Mouse (Mus musculus): ENCODE results near the gene Clrn3. TPM values are rescaled to one million over a fixed set of nuclear protein-coding genes. Genes with fewer than 3 reads are reported as not detected.
"Not testable (repeated sequence)": the region's sequence is repeated elsewhere in the genome, so short reads cannot be mapped to it uniquely, and the experiment has no call there.

Clrn3 gene
- polyA plus RNA-seq (2014; fragmentation: Nextera tagmentation; extraction: Ambion mirVana), result 2.8 and 4.4 TPM in 2 replicates

GRCm38 (mm10) chr7:135528515-135528914 lies at the start of gene Clrn3:
Clrn3 (minus strand) TSS chr7:135528654.
- H3K9me3 ChIP-seq (ENCODE audit: control insufficient read depth, low read length), result no peaks in the 10 kb centered on the region
- peaks cover 7% of the 10 kb centered on the region; the same call in 1 of the 2 replicates for H3K4me1 ChIP-seq (ENCODE audit: control insufficient read depth, insufficient read depth, low read length)
- H3K36me3 ChIP-seq (ENCODE audit: control insufficient read depth, insufficient read depth, low read length), result no peaks in the 10 kb centered on the region
- H3K9ac ChIP-seq (ENCODE audit: low read depth, low read length), result no peak within 1 kb of the TSS
- H3K27me3 ChIP-seq (ENCODE audit: control insufficient read depth, insufficient read depth, low read length), result no peaks in the 10 kb centered on the region
- no peak within 1 kb of the TSS for H3K27ac ChIP-seq (ENCODE audit: low read depth, low read length)
- ATAC-seq (ENCODE audit: low FRiP score, low TSS enrichment), result no peak
- no peak within 1 kb of the TSS for H3K4me3 ChIP-seq (ENCODE audit: low read length)
- 50% methylated on average over 7 of the region's 7 CpGs for WGBS
- no peak within 1 kb of the TSS for H3K4me2 ChIP-seq (replicated peaks; ENCODE audit: low read depth, low read length)

- no peaks in the 10 kb centered on the region for H3K27me3 ChIP-seq (ENCODE audit: control insufficient read depth, insufficient read depth, low read length)
- no peak for ATAC-seq (ENCODE audit: low FRiP score, low TSS enrichment)
- no peak overlapping the region for H3K27ac ChIP-seq (ENCODE audit: low read depth, low read length)
- no peak overlapping the region for H3K4me3 ChIP-seq (ENCODE audit: low read length)
- H3K9me3 ChIP-seq (ENCODE audit: control insufficient read depth, low read length), result no peaks in the 10 kb centered on the region
- no peak overlapping the region for H3K9ac ChIP-seq (ENCODE audit: low read depth, low read length)
- H3K4me1 ChIP-seq (ENCODE audit: control insufficient read depth, insufficient read depth, low read length), result no peaks in the 10 kb centered on the region
- no peaks in the 10 kb centered on the region for H3K36me3 ChIP-seq (ENCODE audit: control insufficient read depth, insufficient read depth, low read length)
- no peak overlapping the region for H3K4me2 ChIP-seq (replicated peaks; ENCODE audit: low read depth, low read length)
- 96% methylated on average over 3 of the region's 3 CpGs for WGBS
These were observed 47.9 kb upstream of the Clrn3 start for GRCm38 (mm10) chr7:135576329-135576728.

- not testable (repeated sequence) for H3K4me1 ChIP-seq (ENCODE audit: control insufficient read depth, insufficient read depth, low read length); H3K4me2 ChIP-seq (replicated peaks; ENCODE audit: low read depth, low read length); H3K36me3 ChIP-seq (ENCODE audit: control insufficient read depth, insufficient read depth, low read length); H3K9ac ChIP-seq (ENCODE audit: low read depth, low read length); H3K27ac ChIP-seq (ENCODE audit: low read depth, low read length); H3K4me3 ChIP-seq (ENCODE audit: low read length); ATAC-seq (ENCODE audit: low FRiP score, low TSS enrichment); H3K9me3 ChIP-seq (ENCODE audit: control insufficient read depth, low read length); H3K27me3 ChIP-seq (ENCODE audit: control insufficient read depth, insufficient read depth, low read length)
- 79% methylated on average over 7 of the region's 7 CpGs for WGBS
These were observed 47.0 kb upstream of the Clrn3 start for GRCm38 (mm10) chr7:135575319-135576069.

- Histone ChIP-seq H3K4me2 (replicated peaks; ENCODE audit: low read depth, low read length) (no peak overlapping the region), H3K27me3 (ENCODE audit: control insufficient read depth, insufficient read depth, low read length) (no peaks in the 10 kb centered on the region), H3K9ac (ENCODE audit: low read depth, low read length) (no peak overlapping the region), H3K27ac (ENCODE audit: low read depth, low read length) (no peak overlapping the region), H3K9me3 (ENCODE audit: control insufficient read depth, low read length) (no peaks in the 10 kb centered on the region), H3K4me3 (ENCODE audit: low read length) (no peak overlapping the region), H3K36me3 (ENCODE audit: control insufficient read depth, insufficient read depth, low read length) (no peaks in the 10 kb centered on the region), H3K4me1 (ENCODE audit: control insufficient read depth, insufficient read depth, low read length) (no peaks in the 10 kb centered on the region)
- WGBS, result 63% methylated on average over 10 of the region's 10 CpGs
- no peak for ATAC-seq (ENCODE audit: low FRiP score, low TSS enrichment)
These were observed 43.6 kb upstream of the Clrn3 start for GRCm38 (mm10) chr7:135571951-135572559.

GRCm38 (mm10) chr7:135571392-135571791 lies 42.9 kb upstream of the Clrn3 start:
- no peaks in the 10 kb centered on the region for H3K27me3 ChIP-seq (ENCODE audit: control insufficient read depth, insufficient read depth, low read length)
- H3K9ac ChIP-seq (ENCODE audit: low read depth, low read length), result no peak overlapping the region
- no peak overlapping the region for H3K4me3 ChIP-seq (ENCODE audit: low read length)
- H3K27ac ChIP-seq (ENCODE audit: low read depth, low read length), result no peak overlapping the region
- ATAC-seq (ENCODE audit: low FRiP score, low TSS enrichment), result no peak
- H3K4me1 ChIP-seq (ENCODE audit: control insufficient read depth, insufficient read depth, low read length), result no peaks in the 10 kb centered on the region
- H3K36me3 ChIP-seq (ENCODE audit: control insufficient read depth, insufficient read depth, low read length), result no peaks in the 10 kb centered on the region
- H3K9me3 ChIP-seq (ENCODE audit: control insufficient read depth, low read length), result no peaks in the 10 kb centered on the region
- H3K4me2 ChIP-seq (replicated peaks; ENCODE audit: low read depth, low read length), result no peak overlapping the region

GRCm38 (mm10) chr7:135568550-135568949 lies 40.1 kb upstream of the Clrn3 start:
- no peak for ATAC-seq (ENCODE audit: low FRiP score, low TSS enrichment)
- Histone ChIP-seq H3K4me1 (ENCODE audit: control insufficient read depth, insufficient read depth, low read length) (no peaks in the 10 kb centered on the region), H3K36me3 (ENCODE audit: control insufficient read depth, insufficient read depth, low read length) (no peaks in the 10 kb centered on the region), H3K27ac (ENCODE audit: low read depth, low read length) (no peak overlapping the region), H3K9ac (ENCODE audit: low read depth, low read length) (no peak overlapping the region), H3K4me2 (replicated peaks; ENCODE audit: low read depth, low read length) (no peak overlapping the region), H3K4me3 (ENCODE audit: low read length) (no peak overlapping the region), H3K9me3 (ENCODE audit: control insufficient read depth, low read length) (no peaks in the 10 kb centered on the region), H3K27me3 (ENCODE audit: control insufficient read depth, insufficient read depth, low read length) (no peaks in the 10 kb centered on the region)
- WGBS, result 80% methylated on average over 2 of the region's 2 CpGs

GRCm38 (mm10) chr7:135567582-135567981 lies 39.1 kb upstream of the Clrn3 start:
- Histone ChIP-seq H3K9ac (ENCODE audit: low read depth, low read length) (no peak overlapping the region), H3K27ac (ENCODE audit: low read depth, low read length) (no peak overlapping the region), H3K36me3 (ENCODE audit: control insufficient read depth, insufficient read depth, low read length) (no peaks in the 10 kb centered on the region), H3K9me3 (ENCODE audit: control insufficient read depth, low read length) (no peaks in the 10 kb centered on the region), H3K4me3 (ENCODE audit: low read length) (no peak overlapping the region), H3K4me2 (replicated peaks; ENCODE audit: low read depth, low read length) (no peak overlapping the region), H3K27me3 (ENCODE audit: control insufficient read depth, insufficient read depth, low read length) (no peaks in the 10 kb centered on the region), H3K4me1 (ENCODE audit: control insufficient read depth, insufficient read depth, low read length) (no peaks in the 10 kb centered on the region)
- no peak for ATAC-seq (ENCODE audit: low FRiP score, low TSS enrichment)
- 80% methylated on average over 1 of the region's 1 CpGs for WGBS

GRCm38 (mm10) chr7:135566013-135566412 lies 37.6 kb upstream of the Clrn3 start:
- Histone ChIP-seq H3K4me3 (ENCODE audit: low read length) (no peak overlapping the region), H3K9me3 (ENCODE audit: control insufficient read depth, low read length) (no peaks in the 10 kb centered on the region), H3K36me3 (ENCODE audit: control insufficient read depth, insufficient read depth, low read length) (no peaks in the 10 kb centered on the region), H3K27ac (ENCODE audit: low read depth, low read length) (no peak overlapping the region), H3K27me3 (ENCODE audit: control insufficient read depth, insufficient read depth, low read length) (no peaks in the 10 kb centered on the region), H3K4me1 (ENCODE audit: control insufficient read depth, insufficient read depth, low read length) (no peaks in the 10 kb centered on the region), H3K9ac (ENCODE audit: low read depth, low read length) (no peak overlapping the region), H3K4me2 (replicated peaks; ENCODE audit: low read depth, low read length) (no peak overlapping the region)
- ATAC-seq (ENCODE audit: low FRiP score, low TSS enrichment), result no peak
- 82% methylated on average over 5 of the region's 5 CpGs for WGBS

- Histone ChIP-seq H3K27me3 (ENCODE audit: control insufficient read depth, insufficient read depth, low read length) (no peaks in the 10 kb centered on the region), H3K4me2 (replicated peaks; ENCODE audit: low read depth, low read length) (no peak overlapping the region), H3K27ac (ENCODE audit: low read depth, low read length) (no peak overlapping the region), H3K4me3 (ENCODE audit: low read length) (no peak overlapping the region), H3K36me3 (ENCODE audit: control insufficient read depth, insufficient read depth, low read length) (no peaks in the 10 kb centered on the region), H3K9ac (ENCODE audit: low read depth, low read length) (no peak overlapping the region), H3K4me1 (ENCODE audit: control insufficient read depth, insufficient read depth, low read length) (no peaks in the 10 kb centered on the region), H3K9me3 (ENCODE audit: control insufficient read depth, low read length) (no peaks in the 10 kb centered on the region)
- WGBS, result 84% methylated on average over 8 of the region's 8 CpGs
- no peak for ATAC-seq (ENCODE audit: low FRiP score, low TSS enrichment)
These were observed 35.6 kb upstream of the Clrn3 start for GRCm38 (mm10) chr7:135564022-135564421.

All from kidney, embryonic 14.5 days (tissue).